Mouse (Mus musculus) MEL-GATA-1-ER (cell line): ENCODE data around the gene Tstd3.

Experiments
- DNase-seq: peaks from one replicate; pipeline ENCODE4 v3.0.0-alpha.2; 2012; ENCODE audit warnings: low read depth; ENCODE audit errors: extremely low read depth

Gene Tstd3

GRCm38 (mm10) chr4:21766863-21767304 lies at the start of gene Tstd3, which contains the start of gene Usp45:
Tstd3 (minus strand) TSS chr4:21767212.
Usp45 (plus strand) TSS chr4:21767156.
- DNase-seq: peak; percentile 68

- peak; percentile 43 for DNase-seq
Observed at GRCm38 (mm10) chr4:21814029-21814428, 47.0 kb upstream of the Tstd3 start.

GRCm38 (mm10) chr4:21812635-21813034 lies 45.6 kb upstream of the Tstd3 start:
- no peak for DNase-seq

- DNase-seq: no peak
Observed at GRCm38 (mm10) chr4:21810608-21811007, 43.6 kb upstream of the Tstd3 start.

GRCm38 (mm10) chr4:21807204-21807603 lies 40.2 kb upstream of the Tstd3 start:
- DNase-seq: no peak

GRCm38 (mm10) chr4:21801620-21802019 lies 34.6 kb upstream of the Tstd3 start:
- no peak for DNase-seq

GRCm38 (mm10) chr4:21801013-21801412 lies 34.0 kb upstream of the Tstd3 start:
- DNase-seq: no peak

GRCm38 (mm10) chr4:21793631-21794030 lies 26.6 kb upstream of the Tstd3 start:
- DNase-seq: no peak

- DNase-seq: no peak
Observed at GRCm38 (mm10) chr4:21789836-21790235, 22.8 kb upstream of the Tstd3 start.

GRCm38 (mm10) chr4:21788903-21789302 lies 21.9 kb upstream of the Tstd3 start:
- no peak for DNase-seq

GRCm38 (mm10) chr4:21786268-21786667 lies 19.3 kb upstream of the Tstd3 start:
- no peak for DNase-seq

- DNase-seq: no peak
Observed at GRCm38 (mm10) chr4:21780816-21781726, 14.1 kb upstream of the Tstd3 start.

- no peak for DNase-seq
Observed at GRCm38 (mm10) chr4:21776946-21777265, 9.9 kb upstream of the Tstd3 start.

- no peak for DNase-seq
Observed at GRCm38 (mm10) chr4:21776091-21776945, 9.3 kb upstream of the Tstd3 start.

GRCm38 (mm10) chr4:21772306-21772705 lies 5.3 kb upstream of the Tstd3 start:
- no peak for DNase-seq

GRCm38 (mm10) chr4:21771064-21771463 lies 4.1 kb upstream of the Tstd3 start:
- DNase-seq: no peak

- DNase-seq: no peak
Observed at GRCm38 (mm10) chr4:21766171-21766862, 695 bp downstream of the Tstd3 start.

GRCm38 (mm10) chr4:21763827-21764226 lies 3.2 kb downstream of the Tstd3 start:
- no peak for DNase-seq

- no peak for DNase-seq
Observed at GRCm38 (mm10) chr4:21761416-21762160, 5.4 kb downstream of the Tstd3 start.

- DNase-seq: no peak
Observed at GRCm38 (mm10) chr4:21758860-21759259, 8.2 kb downstream of the Tstd3 start.
